Mouse (Mus musculus): Measurements from ENCODE around the gene Fam187b. TPM values are rescaled to one million over a fixed set of nuclear protein-coding genes. Genes with fewer than 3 reads are reported as not detected.

Fam187b gene
- total and polyA plus RNA-seq, 2 experiments = 2.4 to 3.9 TPM

- H3K9ac ChIP-seq (ENCODE audit: low read depth, low read length) = no peak overlapping the region
- H3K27ac ChIP-seq (replicated peaks; ENCODE audit: insufficient read depth, low read depth, low read length) = no peak overlapping the region
- no peak overlapping the region for H3K4me3 ChIP-seq (ENCODE audit: insufficient read depth, low read depth, low read length)
- TF ChIP-seq POLR2A (IDR thresholded peaks at IDR 0.05; ENCODE audit: extremely low read depth, insufficient read depth, low read length) (no peak), CTCF (IDR thresholded peaks at IDR 0.05; ENCODE audit: low read depth, low read length) (no peak)
- H3K4me1 ChIP-seq (ENCODE audit: control insufficient read depth, insufficient read depth, low read length) = peaks cover 2% of the 10 kb centered on the region; the same call in 1 of the 2 replicates
- no peaks in the 10 kb centered on the region for H3K27me3 ChIP-seq (ENCODE audit: control insufficient read depth, insufficient read depth, low read length)
- 89% methylated on average over 1 of the region's 1 CpGs for WGBS
- no peaks in the 10 kb centered on the region for H3K36me3 ChIP-seq (ENCODE audit: control insufficient read depth, insufficient read depth, low read length)
- H3K79me2 ChIP-seq (ENCODE audit: control insufficient read depth, insufficient read depth, low read length) = no peaks in the 10 kb centered on the region
- no peak for DNase-seq (ENCODE audit: extremely low read depth, low read depth, low spot score)
Observed at GRCm38 (mm10) chr7:31007775-31008174, 34.2 kb downstream of the Fam187b start.

GRCm38 (mm10) chr7:31008175-31008574 is 34.6 kb downstream of the Fam187b start:
- H3K27ac ChIP-seq (replicated peaks; ENCODE audit: insufficient read depth, low read depth, low read length) = no peak overlapping the region
- peaks cover 4% of the 10 kb centered on the region; the same call in 1 of the 2 replicates for H3K4me1 ChIP-seq (ENCODE audit: control insufficient read depth, insufficient read depth, low read length)
- DNase-seq (ENCODE audit: extremely low read depth, low read depth, low spot score) = peak; percentile 19
- H3K9ac ChIP-seq (ENCODE audit: low read depth, low read length) = no peak overlapping the region
- H3K36me3 ChIP-seq (ENCODE audit: control insufficient read depth, insufficient read depth, low read length) = no peaks in the 10 kb centered on the region
- H3K27me3 ChIP-seq (ENCODE audit: control insufficient read depth, insufficient read depth, low read length) = no peaks in the 10 kb centered on the region
- no peak overlapping the region for H3K4me3 ChIP-seq (ENCODE audit: insufficient read depth, low read depth, low read length)
- no peaks in the 10 kb centered on the region for H3K79me2 ChIP-seq (ENCODE audit: control insufficient read depth, insufficient read depth, low read length)
- 41% methylated on average over 1 of the region's 1 CpGs for WGBS
- TF ChIP-seq CTCF (IDR thresholded peaks at IDR 0.05; ENCODE audit: low read depth, low read length) = no peak
- TF ChIP-seq POLR2A (IDR thresholded peaks at IDR 0.05; ENCODE audit: extremely low read depth, insufficient read depth, low read length) = no peak

DNA sequence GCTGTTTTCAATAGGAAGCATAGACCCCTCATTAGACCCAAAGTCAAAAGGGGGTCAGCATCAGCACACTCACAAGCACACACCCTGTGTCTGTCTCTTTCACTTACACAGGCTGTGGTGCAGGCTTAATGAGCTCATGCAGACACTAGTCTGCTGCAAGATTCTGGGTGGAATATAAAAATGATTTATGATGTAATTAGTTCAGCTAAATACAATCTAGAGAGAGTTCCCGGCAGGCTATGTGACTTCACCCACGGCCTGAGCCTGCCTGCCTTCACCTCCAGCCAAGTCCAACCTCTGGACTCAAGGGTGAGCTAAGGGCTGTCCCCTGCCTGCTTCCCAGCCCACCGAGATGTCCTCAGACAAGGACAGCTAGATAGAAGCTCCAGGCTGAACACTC is 35.3 kb downstream of the Fam187b start:
- WGBS = 76% methylated on average over 3 of the region's 3 CpGs
- Histone ChIP-seq H3K9ac (ENCODE audit: low read depth, low read length) (no peak overlapping the region), H3K27ac (replicated peaks; ENCODE audit: insufficient read depth, low read depth, low read length) (no peak overlapping the region), H3K27me3 (ENCODE audit: control insufficient read depth, insufficient read depth, low read length) (no peaks in the 10 kb centered on the region), H3K79me2 (ENCODE audit: control insufficient read depth, insufficient read depth, low read length) (no peaks in the 10 kb centered on the region), H3K4me3 (ENCODE audit: insufficient read depth, low read depth, low read length) (no peak overlapping the region), H3K4me1 (ENCODE audit: control insufficient read depth, insufficient read depth, low read length) (peaks cover 5% of the 10 kb centered on the region; the same call in 1 of the 2 replicates), H3K36me3 (ENCODE audit: control insufficient read depth, insufficient read depth, low read length) (no peaks in the 10 kb centered on the region)
- TF ChIP-seq CTCF (IDR thresholded peaks at IDR 0.05; ENCODE audit: low read depth, low read length) = no peak
- no peak for TF ChIP-seq POLR2A (IDR thresholded peaks at IDR 0.05; ENCODE audit: extremely low read depth, insufficient read depth, low read length)
- no peak for DNase-seq (ENCODE audit: extremely low read depth, low read depth, low spot score)

- DNase-seq (ENCODE audit: extremely low read depth, low read depth, low spot score) = peak; percentile 69
- Histone ChIP-seq H3K27me3 (ENCODE audit: control insufficient read depth, insufficient read depth, low read length) (no peaks in the 10 kb centered on the region), H3K4me1 (ENCODE audit: control insufficient read depth, insufficient read depth, low read length) (peaks cover 5% of the 10 kb centered on the region; the same call in 1 of the 2 replicates), H3K36me3 (ENCODE audit: control insufficient read depth, insufficient read depth, low read length) (no peaks in the 10 kb centered on the region), H3K9ac (ENCODE audit: low read depth, low read length) (no peak overlapping the region), H3K27ac (replicated peaks; ENCODE audit: insufficient read depth, low read depth, low read length) (no peak overlapping the region), H3K79me2 (ENCODE audit: control insufficient read depth, insufficient read depth, low read length) (no peaks in the 10 kb centered on the region), H3K4me3 (ENCODE audit: insufficient read depth, low read depth, low read length) (no peak overlapping the region)
- TF ChIP-seq CTCF (IDR thresholded peaks at IDR 0.05; ENCODE audit: low read depth, low read length) (no peak), POLR2A (IDR thresholded peaks at IDR 0.05; ENCODE audit: extremely low read depth, insufficient read depth, low read length) (no peak)
- 27% methylated on average over 5 of the region's 5 CpGs for WGBS
Observed at GRCm38 (mm10) chr7:31012971-31013370, 39.4 kb downstream of the Fam187b start.

GRCm38 (mm10) chr7:31017104-31017901 is 43.7 kb downstream of the Fam187b start:
- Histone ChIP-seq H3K27ac (replicated peaks; ENCODE audit: insufficient read depth, low read depth, low read length) (no peak overlapping the region), H3K79me2 (ENCODE audit: control insufficient read depth, insufficient read depth, low read length) (no peaks in the 10 kb centered on the region), H3K27me3 (ENCODE audit: control insufficient read depth, insufficient read depth, low read length) (no peaks in the 10 kb centered on the region), H3K36me3 (ENCODE audit: control insufficient read depth, insufficient read depth, low read length) (no peaks in the 10 kb centered on the region), H3K9ac (ENCODE audit: low read depth, low read length) (no peak overlapping the region), H3K4me1 (ENCODE audit: control insufficient read depth, insufficient read depth, low read length) (peaks cover 5% of the 10 kb centered on the region; the same call in 1 of the 2 replicates), H3K4me3 (ENCODE audit: insufficient read depth, low read depth, low read length) (no peak overlapping the region)
- WGBS = 62% methylated on average over 10 of the region's 10 CpGs
- peak; percentile 19 for DNase-seq (ENCODE audit: extremely low read depth, low read depth, low spot score)
- TF ChIP-seq POLR2A (IDR thresholded peaks at IDR 0.05; ENCODE audit: extremely low read depth, insufficient read depth, low read length) = no peak
- TF ChIP-seq CTCF (IDR thresholded peaks at IDR 0.05; ENCODE audit: low read depth, low read length) = no peak

DNA sequence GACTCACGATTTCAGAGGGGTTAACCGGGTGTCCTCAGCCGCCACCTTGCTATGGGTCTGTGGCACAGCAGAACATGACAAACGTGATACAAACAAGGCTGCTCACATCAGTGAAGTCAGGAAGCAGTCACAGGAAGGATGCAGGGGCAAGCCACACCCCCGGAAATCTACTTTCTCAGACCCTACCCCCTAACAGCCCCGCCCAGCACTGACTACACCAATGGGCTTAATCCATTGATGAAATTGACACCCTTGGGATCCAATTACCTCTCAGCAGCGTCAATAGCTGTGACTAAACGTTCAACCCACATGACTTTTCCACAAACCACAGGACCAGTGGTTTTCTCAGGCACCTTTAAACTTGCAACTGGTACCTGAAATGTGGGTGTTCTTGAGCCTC is 55.0 kb downstream of the Fam187b start:
- H3K4me1 ChIP-seq (ENCODE audit: control insufficient read depth, insufficient read depth, low read length) = no peaks in the 10 kb centered on the region
- H3K36me3 ChIP-seq (ENCODE audit: control insufficient read depth, insufficient read depth, low read length) = no peaks in the 10 kb centered on the region
- no peak for DNase-seq (ENCODE audit: extremely low read depth, low read depth, low spot score)
- WGBS = 76% methylated on average over 8 of the region's 8 CpGs
- TF ChIP-seq POLR2A (IDR thresholded peaks at IDR 0.05; ENCODE audit: extremely low read depth, insufficient read depth, low read length) = no peak
- TF ChIP-seq CTCF (IDR thresholded peaks at IDR 0.05; ENCODE audit: low read depth, low read length) = no peak
- H3K4me3 ChIP-seq (ENCODE audit: insufficient read depth, low read depth, low read length) = no peak overlapping the region
- H3K9ac ChIP-seq (ENCODE audit: low read depth, low read length) = no peak overlapping the region
- no peak overlapping the region for H3K27ac ChIP-seq (replicated peaks; ENCODE audit: insufficient read depth, low read depth, low read length)
- H3K27me3 ChIP-seq (ENCODE audit: control insufficient read depth, insufficient read depth, low read length) = no peaks in the 10 kb centered on the region
- H3K79me2 ChIP-seq (ENCODE audit: control insufficient read depth, insufficient read depth, low read length) = no peaks in the 10 kb centered on the region
